Mouse (Mus musculus) liver, embryonic 15.5 days (tissue): ENCODE data around the gene Tmprss15. TPM values are rescaled to one million over a fixed set of nuclear protein-coding genes. Genes with fewer than 3 reads are reported as not detected.

ENCODE experiments used
- ATAC-seq: fragments of 200-750 bp; cut with Nextera tagmentation; 2 replicates; pipeline ENCODE4 v1.8.0; 2017; ENCODE audit warnings: moderate number of reproducible peaks, mild to moderate bottlenecking, moderate library complexity; ENCODE audit not compliant: insufficient read depth
- H3K27ac ChIP-seq: fragments of 300-500 bp; sonication (generic); replicated peaks from 2 replicates; pipeline ENCODE4 v1.5.1; 2015; ENCODE audit warnings: mild to moderate bottlenecking, inconsistent platforms
- H3K27me3 ChIP-seq: fragments of 300-500 bp; sonication (generic); 2 replicates; pipeline ENCODE4 v1.6.1; 2015; ENCODE audit warnings: mild to moderate bottlenecking, inconsistent platforms
- H3K36me3 ChIP-seq: fragments of 300-500 bp; sonication (generic); replicated peaks from 2 replicates; pipeline ENCODE4 v1.6.1; 2015; ENCODE audit warnings: moderate library complexity, mild to moderate bottlenecking, inconsistent platforms
- H3K4me1 ChIP-seq: fragments of 300-500 bp; sonication (generic); replicated peaks from 2 replicates; pipeline ENCODE4 v1.6.1; 2015; ENCODE audit warnings: inconsistent platforms
- H3K4me2 ChIP-seq: fragments of 300-500 bp; sonication (generic); 2 replicates; pipeline ENCODE4 v1.6.1; 2015; ENCODE audit warnings: moderate library complexity, mild to moderate bottlenecking, inconsistent platforms
- H3K4me3 ChIP-seq: fragments of 300-500 bp; sonication (generic); replicated peaks from 2 replicates; pipeline ENCODE4 v1.5.1; 2015; ENCODE audit warnings: mild to moderate bottlenecking, inconsistent platforms
- H3K9ac ChIP-seq: fragments of 300-500 bp; sonication (generic); 2 replicates; pipeline ENCODE4 v1.6.1; 2015; ENCODE audit warnings: moderate library complexity, mild to moderate bottlenecking, inconsistent platforms
- H3K9me3 ChIP-seq: fragments of 300-500 bp; sonication (generic); replicated peaks from 2 replicates; pipeline ENCODE4 v1.6.1; 2016; ENCODE audit warnings: inconsistent platforms
- WGBS: fragments of 180-500 bp; shearing (Covaris S2); methylation state at CpG from one replicate; pipeline ENCODE4 v1.1.7; 2015; ENCODE audit warnings: mixed read lengths; ENCODE audit not compliant: insufficient replicate concordance; 5-methylcytosine and 5-hydroxymethylcytosine counted together
- polyA plus RNA-seq: library from polyadenylated mRNA; unstranded; fragments of >200 nt; fragmentation: Nextera tagmentation; extraction: Ambion mirVana; gene quantifications from 2 replicates; pipeline ENCODE4 v1.2.1, GENCODE M21; 2015

Tmprss15 gene
- polyA plus RNA-seq: not detected in 2 replicates

- H3K9me3 ChIP-seq: no peaks in the 10 kb centered on the region
- no peak within 1 kb of the TSS for H3K4me2 ChIP-seq
- H3K4me1 ChIP-seq: no peaks in the 10 kb centered on the region
- no peaks in the 10 kb centered on the region for H3K36me3 ChIP-seq
- WGBS: 59% methylated on average over 4 of the region's 4 CpGs
- H3K27me3 ChIP-seq: no peaks in the 10 kb centered on the region
- H3K4me3 ChIP-seq: no peak within 1 kb of the TSS
- H3K9ac ChIP-seq: no peak within 1 kb of the TSS
- ATAC-seq: no peak
- H3K27ac ChIP-seq: no peak within 1 kb of the TSS
These were observed at the start of gene Tmprss15 for GRCm38 (mm10) chr16:79090997-79091396. TSS of gene Tmprss15 (minus strand) at chr16:79091097.

- H3K36me3 ChIP-seq: no peaks in the 10 kb centered on the region
- no peaks in the 10 kb centered on the region for H3K4me1 ChIP-seq
- ATAC-seq: no peak
- H3K27me3 ChIP-seq: no peaks in the 10 kb centered on the region
- WGBS: 72% methylated on average over 1 of the region's 1 CpGs
- H3K4me2 ChIP-seq: no peak overlapping the region
- H3K9ac ChIP-seq: no peak overlapping the region
- H3K9me3 ChIP-seq: no peaks in the 10 kb centered on the region
- H3K27ac ChIP-seq: no peak overlapping the region
- H3K4me3 ChIP-seq: no peak overlapping the region
These were observed 24.0 kb upstream of the Tmprss15 start for GRCm38 (mm10) chr16:79114879-79115278.

- Histone ChIP-seq H3K4me3 (no peak overlapping the region), H3K9ac (no peak overlapping the region), H3K4me2 (no peak overlapping the region), H3K27ac (no peak overlapping the region), H3K27me3 (no peaks in the 10 kb centered on the region), H3K4me1 (no peaks in the 10 kb centered on the region), H3K36me3 (no peaks in the 10 kb centered on the region), H3K9me3 (no peaks in the 10 kb centered on the region)
- WGBS: 5% methylated on average over 1 of the region's 1 CpGs
- no peak for ATAC-seq
These were observed 18.6 kb upstream of the Tmprss15 start for GRCm38 (mm10) chr16:79109516-79109915.

- Histone ChIP-seq H3K36me3 (no peaks in the 10 kb centered on the region), H3K4me3 (no peak overlapping the region), H3K9me3 (no peaks in the 10 kb centered on the region), H3K4me1 (no peaks in the 10 kb centered on the region), H3K4me2 (no peak overlapping the region), H3K9ac (no peak overlapping the region), H3K27me3 (no peaks in the 10 kb centered on the region), H3K27ac (no peak overlapping the region)
- WGBS: 60% methylated on average over 5 of the region's 5 CpGs
- no peak for ATAC-seq
These were observed 18.1 kb upstream of the Tmprss15 start for GRCm38 (mm10) chr16:79108969-79109368.

GRCm38 (mm10) chr16:79100325-79100724 lies 9.4 kb upstream of the Tmprss15 start:
- H3K27me3 ChIP-seq: no peaks in the 10 kb centered on the region
- no peak overlapping the region for H3K27ac ChIP-seq
- H3K36me3 ChIP-seq: no peaks in the 10 kb centered on the region
- ATAC-seq: no peak
- no peak overlapping the region for H3K9ac ChIP-seq
- WGBS: 57% methylated on average over 2 of the region's 2 CpGs
- H3K4me3 ChIP-seq: no peak overlapping the region
- no peak overlapping the region for H3K4me2 ChIP-seq
- H3K9me3 ChIP-seq: no peaks in the 10 kb centered on the region
- no peaks in the 10 kb centered on the region for H3K4me1 ChIP-seq

- H3K4me3 ChIP-seq: no peak overlapping the region
- H3K27ac ChIP-seq: no peak overlapping the region
- no peak overlapping the region for H3K4me2 ChIP-seq
- H3K36me3 ChIP-seq: no peaks in the 10 kb centered on the region
- H3K9ac ChIP-seq: no peak overlapping the region
- ATAC-seq: no peak
- 74% methylated on average over 2 of the region's 2 CpGs for WGBS
- no peaks in the 10 kb centered on the region for H3K4me1 ChIP-seq
- no peaks in the 10 kb centered on the region for H3K9me3 ChIP-seq
- no peaks in the 10 kb centered on the region for H3K27me3 ChIP-seq
These were observed 7.4 kb upstream of the Tmprss15 start for GRCm38 (mm10) chr16:79098321-79098720.

GRCm38 (mm10) chr16:79086550-79086949 lies 4.3 kb downstream of the Tmprss15 start:
- no peaks in the 10 kb centered on the region for H3K36me3 ChIP-seq
- H3K27me3 ChIP-seq: no peaks in the 10 kb centered on the region
- no peaks in the 10 kb centered on the region for H3K4me1 ChIP-seq
- H3K4me3 ChIP-seq: no peak overlapping the region
- no peak overlapping the region for H3K27ac ChIP-seq
- ATAC-seq: no peak
- WGBS: 61% methylated on average over 6 of the region's 6 CpGs
- no peak overlapping the region for H3K9ac ChIP-seq
- no peaks in the 10 kb centered on the region for H3K9me3 ChIP-seq
- H3K4me2 ChIP-seq: no peak overlapping the region

GRCm38 (mm10) chr16:79063848-79064247 lies 27.0 kb downstream of the Tmprss15 start:
- 65% methylated on average over 1 of the region's 1 CpGs for WGBS
- no peak for ATAC-seq
- Histone ChIP-seq H3K9ac (no peak overlapping the region), H3K36me3 (no peaks in the 10 kb centered on the region), H3K27me3 (no peaks in the 10 kb centered on the region), H3K9me3 (no peaks in the 10 kb centered on the region), H3K4me3 (no peak overlapping the region), H3K4me1 (no peaks in the 10 kb centered on the region), H3K4me2 (no peak overlapping the region), H3K27ac (no peak overlapping the region)

- no peaks in the 10 kb centered on the region for H3K27me3 ChIP-seq
- no peaks in the 10 kb centered on the region for H3K4me1 ChIP-seq
- no peaks in the 10 kb centered on the region for H3K36me3 ChIP-seq
- no peak overlapping the region for H3K9ac ChIP-seq
- WGBS: 47% methylated on average over 12 of the region's 12 CpGs
- H3K27ac ChIP-seq: no peak overlapping the region
- no peaks in the 10 kb centered on the region for H3K9me3 ChIP-seq
- H3K4me3 ChIP-seq: no peak overlapping the region
- H3K4me2 ChIP-seq: no peak overlapping the region
- ATAC-seq: no peak
These were observed 31.9 kb downstream of the Tmprss15 start for GRCm38 (mm10) chr16:79058775-79059558.

GRCm38 (mm10) chr16:79032593-79032992 lies 58.3 kb downstream of the Tmprss15 start:
- H3K4me2 ChIP-seq: no peak overlapping the region
- H3K9me3 ChIP-seq: no peaks in the 10 kb centered on the region
- H3K27ac ChIP-seq: no peak overlapping the region
- ATAC-seq: no peak
- H3K27me3 ChIP-seq: no peaks in the 10 kb centered on the region
- no peak overlapping the region for H3K9ac ChIP-seq
- H3K36me3 ChIP-seq: no peaks in the 10 kb centered on the region
- no peak overlapping the region for H3K4me3 ChIP-seq
- 61% methylated on average over 2 of the region's 2 CpGs for WGBS
- no peaks in the 10 kb centered on the region for H3K4me1 ChIP-seq

- ATAC-seq: no peak
- no peak overlapping the region for H3K4me2 ChIP-seq
- no peaks in the 10 kb centered on the region for H3K36me3 ChIP-seq
- no peak overlapping the region for H3K9ac ChIP-seq
- no peaks in the 10 kb centered on the region for H3K9me3 ChIP-seq
- no peaks in the 10 kb centered on the region for H3K4me1 ChIP-seq
- no peaks in the 10 kb centered on the region for H3K27me3 ChIP-seq
- H3K4me3 ChIP-seq: no peak overlapping the region
- no peak overlapping the region for H3K27ac ChIP-seq
- WGBS: 43% methylated on average over 2 of the region's 2 CpGs
These were observed 88.1 kb downstream of the Tmprss15 start for GRCm38 (mm10) chr16:79002812-79003211.

GRCm38 (mm10) chr16:79001679-79002078 lies 89.2 kb downstream of the Tmprss15 start:
- Histone ChIP-seq H3K27me3 (no peaks in the 10 kb centered on the region), H3K4me2 (no peak overlapping the region), H3K36me3 (no peaks in the 10 kb centered on the region), H3K27ac (no peak overlapping the region), H3K4me1 (no peaks in the 10 kb centered on the region), H3K4me3 (no peak overlapping the region), H3K9me3 (no peaks in the 10 kb centered on the region), H3K9ac (no peak overlapping the region)
- no peak for ATAC-seq
- WGBS: 70% methylated on average over 9 of the region's 9 CpGs
